Mouse (Mus musculus): ENCODE results near the gene Arfrp1.

GRCm38 (mm10) chr2:181332542-181332941 lies 32.7 kb downstream of the Arfrp1 start:
- no peak for TF ChIP-seq CTCF (IDR thresholded peaks at IDR 0.05; ENCODE audit: low read depth)
- TF ChIP-seq EP300 (optimal IDR thresholded peaks at IDR 0.05) = no peak
